In genomic region chr5:74943737-74944403, GRCm38 (mm10) we compare ENCODE assay signal across 8 mouse cellular contexts.
DNase-seq lines count a peak whose midpoint lies in the region; ATAC-seq and TF ChIP-seq lines count a peak whose summit lies in the region.

No protein-coding gene starts in this region.

- TF ChIP-seq CTCF in lung, embryonic 14.5 days (IDR thresholded peaks at IDR 0.05; ENCODE audit: low read depth) = peak; percentile 94
- TF ChIP-seq CTCF in olfactory bulb, adult 2 months (IDR thresholded peaks at IDR 0.05; ENCODE audit: insufficient read depth, low read depth, low read length) = peak; percentile 80

- no peak for TF ChIP-seq POLR2A in olfactory bulb, adult 2 months (IDR thresholded peaks at IDR 0.05; ENCODE audit: insufficient read depth, low read depth, low read length)

- ATAC-seq in frontal cortex, adult (ENCODE audit: low TSS enrichment) = peak; percentile 96
- peak; percentile 94 to 95 for ATAC-seq in hematopoietic stem cell, adult 5-6 weeks (replicated peaks in 1 of 2; ENCODE audit: insufficient read depth in 1 of 2, low FRiP score in 2 of 2, low TSS enrichment in 1 of 2, low read depth in 1 of 2, poor library complexity in 2 of 2, severe bottlenecking in 2 of 2)
- ATAC-seq in lung, embryonic 14.5 days (ENCODE audit: insufficient read depth) = peak; percentile 96

- H3K27me3 ChIP-seq in lung, embryonic 14.5 days (ENCODE audit: insufficient read depth, low read length) = no peaks in the 10 kb centered on the region

- H3K4me1 ChIP-seq in ES-E14 (ENCODE audit: control insufficient read depth in 2 of 2, insufficient read depth in 2 of 2, low read length in 2 of 2, poor library complexity in 1 of 2) = no peaks in the 10 kb centered on the region
- H3K4me1 ChIP-seq in lung, embryonic 14.5 days (ENCODE audit: insufficient read depth) = 0 out of 2 replicates have a peak, but pooled peaks cover 4% of the 10 kb centered on the region
- H3K4me1 ChIP-seq in olfactory bulb, adult 2 months (ENCODE audit: control insufficient read depth, insufficient read depth, low read length) = peaks cover 3% of the 10 kb centered on the region; the same call in 1 of the 2 replicates

- H3K4me3 ChIP-seq in ES-E14 (ENCODE audit: insufficient read depth in 1 of 2, low read depth in 1 of 2, low read length in 2 of 2, poor library complexity in 1 of 2, severe bottlenecking in 1 of 2) = no peak overlapping the region
- H3K4me3 ChIP-seq in lung, embryonic 14.5 days (ENCODE audit: low read depth, low read length) = peak overlapping the region; percentile 18
- H3K4me3 ChIP-seq in olfactory bulb, adult 2 months (ENCODE audit: insufficient read depth, low read depth, low read length) = peak overlapping the region; percentile 36

- in situ Hi-C loops in ES-E14 (cut with MboI; ENCODE audit: low sequenced_read_pairs in 2 of 2, unreplicated experiment in 2 of 2) = loop anchor here (5.0 to 25.0 kb wide), 4 partner anchors 121 to 632 kb away; no protein-coding TSS in a partner anchor

- H3K4me2 ChIP-seq in lung, embryonic 14.5 days = peak overlapping the region; percentile 54

- H3K27ac ChIP-seq in ES-E14 (ENCODE audit: insufficient read depth, low read depth, low read length, poor library complexity, severe bottlenecking) = no peak overlapping the region
- peak overlapping the region; percentile 48; the same call in 1 of the 2 replicates for H3K27ac ChIP-seq in lung, embryonic 14.5 days (ENCODE audit: low read depth)
- H3K27ac ChIP-seq in olfactory bulb, adult 2 months (ENCODE audit: insufficient read depth, low read depth, low read length) = no peak overlapping the region

- H3K9ac ChIP-seq in ES-E14 (ENCODE audit: insufficient read depth, low read depth, low read length, poor library complexity, severe bottlenecking) = no peak overlapping the region
- peak overlapping the region; percentile 41; the same call in 1 of the 2 replicates for H3K9ac ChIP-seq in lung, embryonic 14.5 days

- H3K9me3 ChIP-seq in ES-E14 (ENCODE audit: control insufficient read depth, insufficient read depth, low read depth, low read length) = no peaks in the 10 kb centered on the region
- no peaks in the 10 kb centered on the region for H3K9me3 ChIP-seq in lung, embryonic 14.5 days (ENCODE audit: low read depth, low read length)

- peak; percentile 66 for DNase-seq in ES-E14 (ENCODE audit: low read depth, low spot score)
- DNase-seq in cerebellum, adult 18-20 months = peak; percentile 72 to 78
- DNase-seq in layer of hippocampus, adult 8-10 months (ENCODE audit: low spot score in 2 of 2) = peak; percentile 67 to 80
- peak; percentile 97 for DNase-seq in lung, embryonic 14.5 days
- DNase-seq in thymus, adult 18-20 months = peak; percentile 57 to 59

- no peaks in the 10 kb centered on the region for H3K36me3 ChIP-seq in ES-E14 (ENCODE audit: control insufficient read depth, insufficient read depth, low read length, poor library complexity, severe bottlenecking)
- no peaks in the 10 kb centered on the region for H3K36me3 ChIP-seq in lung, embryonic 14.5 days (ENCODE audit: insufficient read depth)

- WGBS in lung, embryonic 14.5 days = 1% methylated on average over 23 of the region's 23 CpGs
- 2% methylated on average over 23 of the region's 23 CpGs for WGBS in olfactory bulb, adult 2 months

TF ChIP-seq in ES-E14, 5 proteins besides CTCF, POLR2A, EP300 and RAD21:
- TF ChIP-seq HCFC1 (IDR thresholded peaks at IDR 0.05; ENCODE audit: borderline replicate concordance, insufficient read depth, low read length) (no peak), ZC3H11A (IDR thresholded peaks at IDR 0.05; ENCODE audit: borderline replicate concordance, low read depth, low read length) (peak; percentile 71; the same call in 1 of the 2 replicates)

Comparison
In these comparisons a context has a peak if more than half of its experiments do, and no peak if none do; other contexts are left out.
1. H3K4me3 ChIP-seq: peak in lung, embryonic 14.5 days (single experiment) and olfactory bulb, adult 2 months (single experiment); none in ES-E14 (0 of 2).
2. Peak in every context shown above with its lines, with median percentiles within 50 percentile points of each other: DNase-seq and ATAC-seq.